Mouse (Mus musculus) embryonic facial prominence, embryonic 13.5 days (tissue): ENCODE data around the gene Lmntd1. TPM values are rescaled to one million over a fixed set of nuclear protein-coding genes. Genes with fewer than 3 reads are reported as not detected.
"Not testable (repeated sequence)": the region's sequence is repeated elsewhere in the genome, so short reads cannot be mapped to it uniquely, and the experiment has no call there.

Experiments used
- ATAC-seq: fragments of 200-750 bp; cut with Nextera tagmentation; 2 replicates; pipeline ENCODE4 v1.8.0; 2017; ENCODE audit warnings: low read depth; ENCODE audit not compliant: insufficient number of reproducible peaks, insufficient read depth, low FRiP score, low TSS enrichment
- H3K27ac ChIP-seq: fragments of 300-500 bp; sonication (generic); 2 replicates; pipeline ENCODE4 v1.5.1; 2015; ENCODE audit warnings: moderate library complexity, mild to moderate bottlenecking, inconsistent platforms
- H3K27me3 ChIP-seq: fragments of 300-500 bp; sonication (generic); 2 replicates; pipeline ENCODE4 v1.6.1; 2015; ENCODE audit warnings: mild to moderate bottlenecking, inconsistent platforms
- H3K36me3 ChIP-seq: fragments of 300-500 bp; sonication (generic); 2 replicates; pipeline ENCODE4 v1.6.1; 2015; ENCODE audit warnings: mild to moderate bottlenecking, inconsistent platforms
- H3K4me1 ChIP-seq: fragments of 300-500 bp; sonication (generic); 2 replicates; pipeline ENCODE4 v1.6.1; 2015; ENCODE audit warnings: inconsistent platforms
- H3K4me2 ChIP-seq: fragments of 300-500 bp; sonication (generic); 2 replicates; pipeline ENCODE4 v1.6.1; 2015; ENCODE audit warnings: moderate library complexity, mild to moderate bottlenecking, inconsistent platforms
- H3K4me3 ChIP-seq: fragments of 300-500 bp; sonication (generic); 2 replicates; pipeline ENCODE4 v1.5.1; 2015; ENCODE audit warnings: mild to moderate bottlenecking, inconsistent platforms
- H3K9ac ChIP-seq: fragments of 300-500 bp; sonication (generic); 2 replicates; pipeline ENCODE4 v1.6.1; 2015; ENCODE audit warnings: mild to moderate bottlenecking, inconsistent platforms
- H3K9me3 ChIP-seq: fragments of 300-500 bp; sonication (generic); 2 replicates; pipeline ENCODE4 v1.6.1; 2016; ENCODE audit warnings: inconsistent platforms
- WGBS: fragments of 180-500 bp; shearing (Covaris S2); methylation state at CpG from one replicate; pipeline ENCODE4 v1.1.7; 2015; ENCODE audit warnings: mixed read lengths; 5-methylcytosine and 5-hydroxymethylcytosine counted together
- polyA plus RNA-seq: library from polyadenylated mRNA; unstranded; fragments of >200 nt; fragmentation: Nextera tagmentation; extraction: Ambion mirVana; gene quantifications from 2 replicates; pipeline ENCODE4 v1.2.1, GENCODE M21; 2015

Lmntd1 gene
- polyA plus RNA-seq, 1 experiment from 2014 or later: 0.41 TPM

DNA sequence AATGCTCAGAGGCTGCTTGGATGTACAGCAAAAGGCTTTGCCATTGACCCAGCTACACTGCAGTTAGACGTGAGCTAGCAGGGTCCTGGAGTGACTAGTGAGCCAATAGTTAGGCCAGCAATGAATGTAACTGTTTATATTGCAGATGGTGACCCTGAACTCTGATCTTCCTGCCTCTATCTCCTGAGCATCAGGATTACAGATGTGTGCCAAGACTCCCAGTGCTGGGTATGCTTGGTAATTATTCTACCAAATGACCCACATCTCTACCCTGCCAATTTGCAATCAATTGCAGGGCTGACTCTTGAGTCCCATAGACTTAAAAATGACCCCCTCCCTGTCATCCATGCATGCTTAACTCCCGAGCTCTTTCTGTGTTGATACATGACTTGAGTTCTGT is 269.4 kb downstream of the Lmntd1 start:
- H3K27ac ChIP-seq: no peak overlapping the region
- H3K4me2 ChIP-seq: no peak overlapping the region
- ATAC-seq: no peak
- 68% methylated on average over 2 of the region's 2 CpGs for WGBS
- H3K36me3 ChIP-seq: no peaks in the 10 kb centered on the region
- 0 out of 2 replicates have a peak, but pooled peaks cover 4% of the 10 kb centered on the region for H3K4me1 ChIP-seq
- H3K4me3 ChIP-seq: no peak overlapping the region
- H3K9me3 ChIP-seq: no peaks in the 10 kb centered on the region
- H3K27me3 ChIP-seq: peaks cover 1% of the 10 kb centered on the region
- 0 out of 2 replicates have a peak overlapping the region, but pooled peaks have one; percentile 27 for H3K9ac ChIP-seq

DNA sequence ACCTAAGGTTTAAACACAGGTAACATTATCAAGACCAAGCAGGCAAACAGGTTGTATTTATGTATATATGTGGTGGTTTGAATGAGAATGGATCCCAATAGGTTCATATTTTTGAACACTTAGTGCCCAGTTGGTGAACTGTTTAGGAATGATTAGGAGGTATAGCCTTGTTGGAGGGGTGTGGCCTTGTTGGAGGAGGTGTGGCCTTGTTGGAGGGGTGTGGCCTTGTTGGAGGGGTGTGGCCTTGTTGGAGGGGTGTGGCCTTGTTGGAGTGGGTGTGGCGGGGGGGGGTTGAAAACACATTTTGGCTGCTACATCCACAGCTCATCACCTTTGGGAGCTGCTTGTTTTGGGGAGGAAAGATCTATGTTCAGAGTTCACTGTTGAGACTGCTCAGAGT is 270.7 kb downstream of the Lmntd1 start:
- H3K9me3 ChIP-seq: no peaks in the 10 kb centered on the region
- WGBS: 82% methylated on average over 1 of the region's 1 CpGs
- H3K4me3 ChIP-seq: no peak overlapping the region
- H3K9ac ChIP-seq: no peak overlapping the region
- no peak overlapping the region for H3K27ac ChIP-seq
- ATAC-seq: no peak
- 0 out of 2 replicates have a peak, but pooled peaks cover 5% of the 10 kb centered on the region for H3K4me1 ChIP-seq
- no peaks in the 10 kb centered on the region for H3K36me3 ChIP-seq
- no peak overlapping the region for H3K4me2 ChIP-seq
- peaks cover 14% of the 10 kb centered on the region for H3K27me3 ChIP-seq

DNA sequence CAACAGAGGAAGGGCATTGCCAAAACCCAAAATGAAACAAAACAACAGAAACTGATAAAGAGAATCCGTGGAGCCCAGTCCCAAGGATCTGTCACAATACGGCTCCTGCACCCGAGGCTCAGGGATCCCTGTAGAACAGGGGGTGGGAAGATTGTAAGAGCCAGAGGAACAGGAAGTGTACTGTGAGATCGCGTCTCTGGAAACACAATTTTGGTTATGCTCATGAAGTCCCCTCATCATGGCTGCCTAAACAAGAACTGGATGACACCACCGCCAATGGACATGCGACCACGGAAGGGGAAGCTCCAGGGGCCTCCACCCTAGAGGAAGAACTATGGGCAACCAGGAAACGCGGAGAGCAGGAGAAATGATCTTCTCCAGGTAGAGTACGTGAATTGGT is 271.3 kb downstream of the Lmntd1 start:
- no peak overlapping the region for H3K9ac ChIP-seq
- peaks cover 3% of the 10 kb centered on the region; the same call in 1 of the 2 replicates for H3K9me3 ChIP-seq
- H3K4me2 ChIP-seq: no peak overlapping the region
- no peak overlapping the region for H3K27ac ChIP-seq
- H3K27me3 ChIP-seq: peaks cover 20% of the 10 kb centered on the region
- ATAC-seq: no peak
- H3K4me3 ChIP-seq: no peak overlapping the region
- no peaks in the 10 kb centered on the region for H3K36me3 ChIP-seq
- H3K4me1 ChIP-seq: 0 out of 2 replicates have a peak, but pooled peaks cover 5% of the 10 kb centered on the region
- WGBS: 85% methylated on average over 11 of the region's 11 CpGs

DNA sequence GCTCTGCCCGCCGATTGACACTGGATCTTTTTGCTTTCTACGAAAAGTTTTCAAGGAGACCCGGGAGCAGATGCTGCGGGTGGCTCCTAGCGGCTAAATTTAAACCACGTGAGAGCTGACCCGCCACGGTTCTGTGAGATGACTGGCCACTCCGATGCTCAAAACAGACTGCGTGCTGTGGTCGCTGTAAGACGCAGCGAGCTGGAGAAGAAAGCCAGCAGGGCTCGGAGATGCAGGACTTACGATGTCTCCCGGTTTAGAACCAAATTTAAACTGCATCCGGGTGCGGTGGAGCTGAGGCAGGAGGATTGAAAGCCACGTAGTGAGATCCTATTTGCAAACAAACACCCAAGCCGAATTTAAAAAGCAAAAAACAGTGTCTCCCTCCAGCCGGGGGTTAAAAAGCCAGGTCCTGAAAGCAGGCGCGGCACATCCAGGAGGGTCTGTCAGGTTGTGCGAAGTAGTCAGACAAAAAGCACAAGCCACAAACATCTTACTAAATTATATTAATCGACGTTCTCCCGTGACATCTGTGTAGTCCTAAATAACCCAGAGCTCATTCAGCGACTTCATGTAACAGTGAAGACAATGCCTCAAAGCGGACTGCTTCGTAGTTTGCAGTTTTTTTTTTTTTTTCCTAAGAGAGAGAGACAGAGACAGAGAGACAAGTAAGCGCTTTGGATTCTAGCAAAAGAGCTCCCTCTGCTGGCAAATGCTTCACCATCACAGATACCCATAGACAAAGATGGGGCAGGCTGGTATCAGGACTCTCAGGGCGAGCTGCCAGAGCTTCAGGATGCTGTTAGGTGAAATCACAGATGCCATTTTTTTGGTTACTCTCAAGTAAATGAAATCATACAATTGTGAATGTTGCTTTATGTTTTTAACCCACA is 272.6 kb downstream of the Lmntd1 start:
- ATAC-seq: peak; percentile 15; the same call in 1 of the 2 replicates
- peak overlapping the region; percentile 87 for H3K27ac ChIP-seq

DNA sequence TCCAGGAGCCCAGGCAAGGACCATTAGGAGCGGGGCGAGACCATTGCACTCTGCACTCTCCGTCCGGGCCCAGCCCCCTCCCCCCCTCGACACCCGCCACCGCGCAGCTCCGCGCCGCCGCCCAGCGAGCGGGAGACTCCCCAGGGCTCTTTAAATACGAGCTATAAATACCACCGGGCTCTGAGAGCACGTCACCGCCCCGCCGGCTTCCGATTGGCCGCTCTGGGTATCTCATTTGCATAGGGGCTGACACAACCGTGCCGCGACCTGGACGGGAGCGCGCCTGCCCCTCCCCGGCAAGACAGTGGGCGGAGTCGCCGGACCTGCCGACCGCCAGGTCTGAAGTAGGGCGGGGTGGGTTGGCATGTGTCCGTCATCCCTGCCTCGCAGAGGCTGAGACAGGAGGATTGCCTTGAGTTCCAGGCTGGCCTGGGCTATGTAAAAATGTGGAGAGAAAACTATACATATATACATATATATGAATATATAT is 273.4 kb downstream of the Lmntd1 start:
- Histone ChIP-seq H3K4me1 (0 out of 2 replicates have a peak, but pooled peaks cover 5% of the 10 kb centered on the region), H3K9ac (peak overlapping the region; percentile 68), H3K9me3 (peaks cover 6% of the 10 kb centered on the region; the same call in 1 of the 2 replicates), H3K36me3 (no peaks in the 10 kb centered on the region), H3K4me3 (peak overlapping the region; percentile 54), H3K27ac (peak overlapping the region; percentile 87), H3K27me3 (peaks cover 21% of the 10 kb centered on the region), H3K4me2 (peak overlapping the region; percentile 82)
- under 1% methylated on average over 37 of the region's 37 CpGs for WGBS
- peak; percentile 92 for ATAC-seq

More for the DNA sequence above, 272.6 kb downstream of the Lmntd1 start:
- Histone ChIP-seq H3K9ac (peak overlapping the region; percentile 72), H3K36me3 (no peaks in the 10 kb centered on the region), H3K4me2 (peak overlapping the region; percentile 82), H3K9me3 (peaks cover 6% of the 10 kb centered on the region; the same call in 1 of the 2 replicates), H3K27me3 (peaks cover 21% of the 10 kb centered on the region), H3K4me1 (0 out of 2 replicates have a peak, but pooled peaks cover 5% of the 10 kb centered on the region), H3K4me3 (peak overlapping the region; percentile 54)
- WGBS: under 1% methylated on average over 33 of the region's 33 CpGs

DNA sequence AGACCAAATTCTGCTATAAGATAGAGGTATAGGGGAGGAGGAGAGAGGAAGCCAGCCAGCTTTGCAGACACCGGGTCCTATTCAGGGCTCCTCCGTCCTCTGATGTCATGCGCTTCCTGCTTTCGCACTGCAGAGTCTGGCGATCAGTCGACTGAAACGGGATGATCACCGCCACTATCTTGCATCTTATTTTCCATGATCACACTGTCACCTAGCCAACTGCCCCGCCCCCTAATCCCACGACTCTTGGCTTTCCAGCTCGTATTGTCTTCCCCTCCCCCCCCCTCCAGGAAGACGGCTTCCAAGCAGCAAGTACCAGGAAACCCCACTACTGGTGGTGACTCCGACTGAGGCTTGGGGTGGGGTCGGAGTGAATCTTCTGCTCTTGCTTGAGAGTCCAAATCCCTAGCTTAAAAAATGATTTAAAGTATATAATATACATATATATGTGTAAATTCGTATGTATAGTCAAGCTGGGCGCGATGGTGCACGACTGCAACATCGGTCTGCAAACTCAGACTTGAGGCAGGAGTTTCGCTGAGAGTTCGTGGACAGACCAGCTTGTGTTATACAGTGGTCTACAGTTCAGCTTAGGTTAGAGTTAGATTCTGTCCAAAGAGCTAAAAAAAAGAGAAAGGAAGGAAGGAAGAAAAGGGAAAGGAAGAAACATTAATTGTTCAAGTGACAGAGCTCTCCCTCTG is 274.0 kb downstream of the Lmntd1 start:
- peak; percentile 18; the same call in 1 of the 2 replicates for ATAC-seq

DNA sequence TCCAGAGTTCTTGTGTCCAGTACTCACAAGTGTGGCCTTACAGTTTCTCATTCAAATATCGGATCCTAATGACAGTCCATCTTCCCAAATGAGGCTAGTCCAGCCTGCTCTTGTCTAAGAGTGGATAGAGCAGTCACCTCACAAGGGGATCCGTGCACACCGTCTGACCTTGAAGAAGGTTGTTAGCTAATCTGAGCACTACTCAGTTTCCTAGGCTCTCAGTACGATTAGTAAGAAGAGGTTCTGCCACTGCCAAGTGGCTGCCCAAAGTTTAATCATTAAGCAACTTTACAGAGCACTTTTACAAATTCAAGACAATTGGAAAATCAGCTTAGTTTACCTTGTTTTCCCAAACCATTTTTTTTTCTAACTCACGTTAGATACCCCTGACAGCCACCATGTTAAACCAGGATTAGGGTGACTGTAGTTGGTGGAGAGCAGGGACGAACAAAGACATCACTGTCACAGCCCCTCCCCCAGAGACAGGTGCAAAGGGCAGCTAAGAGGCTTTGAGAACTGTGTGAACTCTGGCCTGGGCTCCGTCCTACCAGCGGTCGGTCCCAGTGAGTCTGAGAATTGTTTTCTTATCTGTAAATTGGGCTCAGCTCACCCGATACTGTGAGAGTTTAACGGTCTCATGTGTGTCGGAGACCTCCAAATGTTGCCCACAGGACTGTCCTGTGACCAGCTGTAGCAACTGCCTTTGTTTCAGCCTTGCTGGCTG is 275.4 kb downstream of the Lmntd1 start:
- Histone ChIP-seq H3K4me1 (0 out of 2 replicates have a peak, but pooled peaks cover 5% of the 10 kb centered on the region), H3K27me3 (peaks cover 21% of the 10 kb centered on the region), H3K4me3 (no peak overlapping the region), H3K9me3 (peaks cover 6% of the 10 kb centered on the region; the same call in 1 of the 2 replicates), H3K27ac (no peak overlapping the region), H3K9ac (no peak overlapping the region), H3K36me3 (no peaks in the 10 kb centered on the region), H3K4me2 (no peak overlapping the region)
- no peak for ATAC-seq
- 40% methylated on average over 12 of the region's 12 CpGs for WGBS

More for the DNA sequence above, 274.0 kb downstream of the Lmntd1 start:
- WGBS: under 1% methylated on average over 21 of the region's 21 CpGs
- H3K9ac ChIP-seq: peak overlapping the region; percentile 68
- H3K27me3 ChIP-seq: peaks cover 21% of the 10 kb centered on the region
- 0 out of 2 replicates have a peak, but pooled peaks cover 5% of the 10 kb centered on the region for H3K4me1 ChIP-seq
- H3K27ac ChIP-seq: peak overlapping the region; percentile 86
- peaks cover 6% of the 10 kb centered on the region; the same call in 1 of the 2 replicates for H3K9me3 ChIP-seq
- H3K4me2 ChIP-seq: peak overlapping the region; percentile 82
- H3K4me3 ChIP-seq: peak overlapping the region; percentile 54
- no peaks in the 10 kb centered on the region for H3K36me3 ChIP-seq

DNA sequence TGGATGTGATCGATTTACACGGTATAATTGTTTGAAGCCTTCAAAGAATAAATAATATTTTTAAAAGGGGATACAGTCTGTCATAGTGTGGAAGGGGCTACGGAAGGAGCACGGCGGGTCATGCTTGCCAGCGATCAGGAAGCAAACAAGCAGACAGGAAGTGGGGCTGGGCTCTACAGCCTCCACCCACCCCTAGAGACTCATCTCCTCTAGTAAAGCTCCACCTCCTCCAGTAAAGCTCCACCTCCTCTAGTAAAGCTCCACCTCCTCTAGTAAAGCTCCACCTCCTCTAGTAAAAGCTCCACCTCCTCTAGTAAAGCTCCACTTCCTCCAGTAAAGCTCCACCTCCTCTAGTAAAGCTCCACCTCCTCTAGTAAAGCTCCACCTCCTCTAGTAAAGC is 276.6 kb downstream of the Lmntd1 start:
- not testable (repeated sequence) for H3K27ac ChIP-seq, H3K9ac ChIP-seq, H3K4me1 ChIP-seq, H3K36me3 ChIP-seq, H3K4me3 ChIP-seq, ATAC-seq, H3K9me3 ChIP-seq, H3K4me2 ChIP-seq
- peaks cover 21% of the 10 kb centered on the region for H3K27me3 ChIP-seq
- 83% methylated on average over 6 of the region's 6 CpGs for WGBS

DNA sequence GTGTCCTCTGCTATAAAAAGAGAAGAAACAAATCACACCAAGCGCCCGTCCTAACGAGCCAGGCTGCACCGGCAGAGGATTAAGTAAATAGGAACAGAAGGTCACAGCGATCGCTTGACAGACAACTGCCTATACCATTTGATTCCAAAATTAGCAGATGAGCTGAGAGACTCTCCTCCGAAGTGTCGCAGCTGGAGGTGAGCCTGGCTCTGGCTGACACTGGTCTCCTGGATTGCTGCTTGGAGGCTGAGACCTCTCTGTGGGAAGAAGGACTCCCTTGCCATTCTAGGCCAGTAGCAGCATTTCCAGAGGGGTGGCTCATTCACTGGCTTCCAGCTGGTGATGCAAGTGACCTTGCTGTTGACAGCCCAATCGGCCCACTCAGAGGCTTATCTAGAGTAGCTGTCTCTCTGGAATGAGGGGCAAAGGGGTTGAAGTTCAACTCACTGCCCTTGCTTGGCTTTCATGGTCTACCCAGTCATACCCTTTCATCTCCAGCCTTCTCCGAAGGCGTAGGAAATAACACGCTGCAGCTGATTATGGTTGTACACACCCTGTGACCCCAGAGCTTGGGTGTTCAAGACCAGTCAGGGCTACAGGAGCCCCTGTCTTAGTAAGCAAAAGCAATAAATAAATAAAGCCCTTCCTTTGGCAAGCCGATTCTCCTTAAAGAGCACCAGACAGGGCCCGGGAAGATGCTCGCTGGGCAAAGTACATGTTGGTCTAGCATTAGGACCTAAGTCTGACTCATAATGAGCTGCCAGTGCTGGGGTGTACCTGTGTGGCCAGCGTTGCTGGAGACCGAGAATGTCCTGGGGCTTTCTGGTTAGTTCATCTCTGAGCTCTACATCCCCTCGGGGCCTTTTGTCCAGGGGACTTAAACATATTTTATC is 278.0 kb downstream of the Lmntd1 start:
- no peaks in the 10 kb centered on the region for H3K36me3 ChIP-seq
- H3K9ac ChIP-seq: no peak overlapping the region
- no peak for ATAC-seq
- H3K4me3 ChIP-seq: no peak overlapping the region
- peaks cover 21% of the 10 kb centered on the region for H3K27me3 ChIP-seq
- no peak overlapping the region for H3K4me2 ChIP-seq
- H3K9me3 ChIP-seq: peaks cover 6% of the 10 kb centered on the region; the same call in 1 of the 2 replicates
- 0 out of 2 replicates have a peak, but pooled peaks cover 5% of the 10 kb centered on the region for H3K4me1 ChIP-seq
- 76% methylated on average over 18 of the region's 18 CpGs for WGBS
- H3K27ac ChIP-seq: no peak overlapping the region

DNA sequence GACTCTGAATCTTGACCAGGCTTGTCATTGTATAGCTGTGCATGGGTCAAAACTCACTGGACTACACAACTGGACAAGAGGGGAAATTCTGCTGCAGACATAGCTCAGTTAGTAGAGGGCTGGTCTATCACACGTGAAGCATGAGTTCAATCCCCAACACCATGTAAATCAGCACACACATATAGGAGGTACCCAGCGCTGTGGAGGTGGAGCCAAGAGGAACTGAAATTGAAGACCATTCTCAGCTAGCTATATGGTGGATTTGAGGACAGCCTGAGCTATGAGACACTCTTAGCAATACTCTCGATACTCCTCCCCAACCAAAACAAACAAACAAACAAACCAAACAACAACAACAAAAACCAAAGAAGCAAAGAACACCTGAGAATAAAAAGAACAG is 279.9 kb downstream of the Lmntd1 start:
- H3K9me3 ChIP-seq: peaks cover 6% of the 10 kb centered on the region; the same call in 1 of the 2 replicates
- no peak overlapping the region for H3K27ac ChIP-seq
- peaks cover 15% of the 10 kb centered on the region for H3K27me3 ChIP-seq
- no peaks in the 10 kb centered on the region for H3K36me3 ChIP-seq
- ATAC-seq: no peak
- H3K4me1 ChIP-seq: no peaks in the 10 kb centered on the region
- no peak overlapping the region for H3K9ac ChIP-seq
- H3K4me2 ChIP-seq: no peak overlapping the region
- H3K4me3 ChIP-seq: no peak overlapping the region
- WGBS: 82% methylated on average over 3 of the region's 3 CpGs
